Mouse (Mus musculus): ENCODE measurements around the gene Kcnh2. TPM values are rescaled to one million over a fixed set of nuclear protein-coding genes. Genes with fewer than 3 reads are reported as not detected.
A peak's percentile ranks its signal among the peaks of the same experiment; 100 is the strongest.
"Not testable (repeated sequence)": the region's sequence is repeated elsewhere in the genome, so short reads cannot be mapped to it uniquely, and the experiment has no call there.

Kcnh2 gene
- 3.0 and 3.1 TPM in 2 replicates for polyA plus RNA-seq (2015; fragmentation: Nextera tagmentation; extraction: Ambion mirVana)

DNA sequence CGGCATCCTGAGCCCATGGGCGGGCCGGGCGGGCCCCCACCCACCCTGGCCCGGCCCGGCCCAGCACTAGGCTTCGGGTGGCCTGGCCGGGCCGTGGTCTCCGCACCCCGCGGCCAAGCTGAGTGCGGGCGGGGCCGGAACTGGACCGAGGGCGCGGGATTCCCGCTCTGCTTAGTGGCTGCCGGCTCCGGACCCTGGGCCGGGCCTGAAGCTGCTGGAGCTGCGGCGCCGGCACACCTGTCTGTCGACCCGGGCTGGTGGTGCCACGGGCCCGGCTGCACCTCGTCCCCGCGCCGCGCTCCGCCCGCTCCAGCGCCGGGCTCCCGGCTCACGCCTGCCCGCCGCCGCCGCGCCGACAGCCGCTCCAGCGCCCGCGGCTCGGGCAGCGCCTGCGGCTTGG is at the start of gene Kcnh2:
Kcnh2 (minus strand) TSS at position 327 of the 400 bp plus-strand sequence.
- no peaks in the 10 kb centered on the region for H3K4me1 ChIP-seq (replicated peaks; ENCODE audit: control insufficient read depth, insufficient read depth, low read length)
- 0 out of 2 replicates have a peak, but pooled peaks have one; percentile 4 for ATAC-seq

DNA sequence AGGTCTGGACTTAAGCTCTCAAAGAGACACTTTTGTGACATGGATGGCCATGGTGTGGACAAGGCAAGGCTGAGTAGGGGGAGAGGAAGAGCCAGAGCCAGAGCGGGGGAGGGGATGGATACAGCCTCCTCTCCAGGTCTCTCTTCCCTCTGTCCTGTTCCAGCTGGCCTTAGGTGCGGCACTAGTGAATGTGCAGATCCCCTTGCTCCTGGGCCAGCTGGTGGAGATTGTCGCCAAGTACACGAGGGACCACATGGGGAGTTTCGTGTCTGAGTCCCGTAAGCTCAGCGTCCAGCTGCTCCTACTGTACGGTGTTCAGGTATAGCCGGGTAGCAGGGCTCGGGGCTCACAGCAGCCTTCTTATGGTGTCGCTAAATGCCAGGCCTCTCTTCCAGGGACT is 49.0 kb upstream of the Kcnh2 start:
- H3K27me3 ChIP-seq (replicated peaks; ENCODE audit: control insufficient read depth, insufficient read depth, low read length) = no peaks in the 10 kb centered on the region
- no peak overlapping the region for H3K9ac ChIP-seq (ENCODE audit: low read depth, low read length)
- H3K4me3 ChIP-seq (ENCODE audit: low read depth, low read length) = no peak overlapping the region
- no peak for ATAC-seq
- 94% methylated on average over 11 of the region's 11 CpGs for WGBS
- no peaks in the 10 kb centered on the region for H3K9me3 ChIP-seq (ENCODE audit: control insufficient read depth)
- H3K4me2 ChIP-seq (replicated peaks; ENCODE audit: low read depth) = no peak overlapping the region
- peaks cover 49% of the 10 kb centered on the region for H3K36me3 ChIP-seq (ENCODE audit: control insufficient read depth, insufficient read depth)
- no peak for TF ChIP-seq CTCF (IDR thresholded peaks at IDR 0.05; ENCODE audit: low read depth)
- no peaks in the 10 kb centered on the region for H3K4me1 ChIP-seq (replicated peaks; ENCODE audit: control insufficient read depth, insufficient read depth, low read length)
- H3K27ac ChIP-seq (ENCODE audit: low read depth, low read length) = no peak overlapping the region

More for the DNA sequence above, at the start of gene Kcnh2:
- WGBS = 2% methylated on average over 53 of the region's 53 CpGs
- peak within 1 kb of the TSS; percentile 73 for H3K27ac ChIP-seq (ENCODE audit: low read depth, low read length)
- H3K9ac ChIP-seq (ENCODE audit: low read depth, low read length) = peak within 1 kb of the TSS; percentile 50
- TF ChIP-seq CTCF (IDR thresholded peaks at IDR 0.05; ENCODE audit: low read depth) = no peak
- no peaks in the 10 kb centered on the region for H3K36me3 ChIP-seq (ENCODE audit: control insufficient read depth, insufficient read depth)
- peaks cover 44% of the 10 kb centered on the region for H3K27me3 ChIP-seq (replicated peaks; ENCODE audit: control insufficient read depth, insufficient read depth, low read length)
- peak within 1 kb of the TSS; percentile 91 for H3K4me2 ChIP-seq (replicated peaks; ENCODE audit: low read depth)
- H3K9me3 ChIP-seq (ENCODE audit: control insufficient read depth) = no peaks in the 10 kb centered on the region
- peak within 1 kb of the TSS; percentile 66 for H3K4me3 ChIP-seq (ENCODE audit: low read depth, low read length)

DNA sequence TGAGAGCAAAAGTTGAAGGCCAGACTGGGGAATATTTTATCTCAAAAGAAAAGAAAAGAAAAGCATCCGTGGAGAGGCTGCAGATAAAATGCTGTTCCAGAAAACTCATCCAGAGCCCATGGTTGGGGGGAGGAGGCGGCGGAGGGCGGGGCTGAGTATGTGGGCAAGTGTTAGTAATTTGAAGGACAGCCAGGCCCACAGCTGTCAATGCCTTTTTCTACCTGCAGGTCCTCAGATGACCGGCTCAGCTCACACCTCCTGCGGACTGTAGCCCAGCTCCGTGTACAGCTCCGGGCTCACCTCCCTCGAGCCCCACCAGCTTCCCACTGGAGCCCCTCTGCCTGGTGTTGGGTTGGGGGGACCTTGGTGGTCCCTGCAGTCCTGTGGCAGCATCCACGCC is 48.3 kb upstream of the Kcnh2 start:
- Histone ChIP-seq H3K4me1 (replicated peaks; ENCODE audit: control insufficient read depth, insufficient read depth, low read length) (no peaks in the 10 kb centered on the region), H3K9me3 (ENCODE audit: control insufficient read depth) (no peaks in the 10 kb centered on the region), H3K27me3 (replicated peaks; ENCODE audit: control insufficient read depth, insufficient read depth, low read length) (no peaks in the 10 kb centered on the region), H3K9ac (ENCODE audit: low read depth, low read length) (no peak overlapping the region), H3K36me3 (ENCODE audit: control insufficient read depth, insufficient read depth) (peaks cover 44% of the 10 kb centered on the region), H3K27ac (ENCODE audit: low read depth, low read length) (no peak overlapping the region), H3K4me3 (ENCODE audit: low read depth, low read length) (no peak overlapping the region), H3K4me2 (replicated peaks; ENCODE audit: low read depth) (no peak overlapping the region)
- WGBS = 91% methylated on average over 10 of the region's 10 CpGs
- no peak for TF ChIP-seq CTCF (IDR thresholded peaks at IDR 0.05; ENCODE audit: low read depth)
- ATAC-seq = no peak

DNA sequence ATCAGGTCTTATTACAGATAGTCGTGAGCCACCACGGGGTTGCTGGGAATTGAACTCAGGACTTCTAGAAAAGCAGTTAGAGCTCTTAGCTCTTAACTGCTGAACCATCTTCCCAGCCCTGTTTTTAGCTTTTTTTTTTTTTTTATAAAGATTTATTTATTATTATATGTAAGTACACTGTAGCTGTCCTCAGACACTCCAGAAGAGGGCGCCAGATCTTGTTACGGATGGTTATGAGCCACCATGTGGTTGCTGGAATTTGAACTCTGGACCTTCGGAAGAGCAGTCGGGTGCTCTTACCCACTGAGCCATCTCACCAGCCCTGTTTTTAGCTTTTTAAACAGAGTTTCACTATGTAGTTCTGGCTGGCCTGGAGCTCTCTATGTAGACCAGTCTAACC is 44.9 kb upstream of the Kcnh2 start:
- not testable (repeated sequence) for H3K4me1 ChIP-seq (replicated peaks; ENCODE audit: control insufficient read depth, insufficient read depth, low read length); H3K4me2 ChIP-seq (replicated peaks; ENCODE audit: low read depth); H3K9ac ChIP-seq (ENCODE audit: low read depth, low read length); ATAC-seq; H3K4me3 ChIP-seq (ENCODE audit: low read depth, low read length); H3K27me3 ChIP-seq (replicated peaks; ENCODE audit: control insufficient read depth, insufficient read depth, low read length); H3K9me3 ChIP-seq (ENCODE audit: control insufficient read depth); H3K27ac ChIP-seq (ENCODE audit: low read depth, low read length)
- 81% methylated on average over 6 of the region's 6 CpGs for WGBS
- peak; percentile 41 for TF ChIP-seq CTCF (IDR thresholded peaks at IDR 0.05; ENCODE audit: low read depth)
- H3K36me3 ChIP-seq (ENCODE audit: control insufficient read depth, insufficient read depth) = peaks cover 15% of the 10 kb centered on the region; the same call in 1 of the 2 replicates

DNA sequence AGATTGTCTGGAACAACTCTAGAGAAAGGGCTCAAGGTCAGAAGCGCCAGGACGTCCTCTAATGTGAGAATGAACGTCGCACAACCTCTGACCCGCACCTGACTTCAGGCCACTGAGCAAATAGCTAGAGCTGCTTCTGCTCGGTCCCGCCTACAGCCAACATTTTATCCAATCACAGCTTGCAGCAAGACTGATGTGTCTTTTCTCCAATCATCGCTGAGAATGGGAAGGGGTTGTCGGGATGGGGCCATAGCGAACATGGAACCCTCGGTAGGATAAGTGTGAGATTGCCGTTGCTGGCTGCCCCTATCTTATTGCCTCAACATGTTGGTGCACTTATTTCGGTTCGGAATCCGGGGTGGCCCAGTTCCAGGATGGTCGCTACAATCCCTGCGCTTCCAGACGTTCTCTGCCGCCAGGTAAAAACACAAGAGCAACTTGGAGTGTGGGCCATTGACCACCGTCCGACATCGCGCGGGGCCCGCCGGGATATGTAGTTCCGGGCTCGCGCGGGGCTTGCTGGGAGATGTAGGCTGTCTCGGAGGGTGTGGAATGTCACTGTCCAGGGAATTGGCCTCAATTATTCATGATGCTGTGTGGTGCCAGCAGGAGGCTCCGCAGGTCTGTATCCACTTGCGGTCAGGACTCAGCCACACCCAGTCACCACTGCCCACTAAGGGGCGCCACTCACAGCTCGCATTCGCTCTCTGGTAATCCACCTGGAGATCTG is 42.9 kb upstream of the Kcnh2 start:
- peak; percentile 89 for TF ChIP-seq CTCF (IDR thresholded peaks at IDR 0.05; ENCODE audit: low read depth)
- WGBS = under 1% methylated on average over 36 of the region's 36 CpGs
- H3K9ac ChIP-seq (ENCODE audit: low read depth, low read length) = peak overlapping the region; percentile 46
- H3K27ac ChIP-seq (ENCODE audit: low read depth, low read length) = peak overlapping the region; percentile 75
- ATAC-seq = peak; percentile 93
- no peaks in the 10 kb centered on the region for H3K27me3 ChIP-seq (replicated peaks; ENCODE audit: control insufficient read depth, insufficient read depth, low read length)
- H3K36me3 ChIP-seq (ENCODE audit: control insufficient read depth, insufficient read depth) = no peaks in the 10 kb centered on the region
- H3K9me3 ChIP-seq (ENCODE audit: control insufficient read depth) = no peaks in the 10 kb centered on the region
- peak overlapping the region; percentile 64 for H3K4me2 ChIP-seq (replicated peaks; ENCODE audit: low read depth)
- H3K4me3 ChIP-seq (ENCODE audit: low read depth, low read length) = peak overlapping the region; percentile 63
- 0 out of 2 replicates have a peak, but pooled peaks cover 2% of the 10 kb centered on the region for H3K4me1 ChIP-seq (replicated peaks; ENCODE audit: control insufficient read depth, insufficient read depth, low read length)

DNA sequence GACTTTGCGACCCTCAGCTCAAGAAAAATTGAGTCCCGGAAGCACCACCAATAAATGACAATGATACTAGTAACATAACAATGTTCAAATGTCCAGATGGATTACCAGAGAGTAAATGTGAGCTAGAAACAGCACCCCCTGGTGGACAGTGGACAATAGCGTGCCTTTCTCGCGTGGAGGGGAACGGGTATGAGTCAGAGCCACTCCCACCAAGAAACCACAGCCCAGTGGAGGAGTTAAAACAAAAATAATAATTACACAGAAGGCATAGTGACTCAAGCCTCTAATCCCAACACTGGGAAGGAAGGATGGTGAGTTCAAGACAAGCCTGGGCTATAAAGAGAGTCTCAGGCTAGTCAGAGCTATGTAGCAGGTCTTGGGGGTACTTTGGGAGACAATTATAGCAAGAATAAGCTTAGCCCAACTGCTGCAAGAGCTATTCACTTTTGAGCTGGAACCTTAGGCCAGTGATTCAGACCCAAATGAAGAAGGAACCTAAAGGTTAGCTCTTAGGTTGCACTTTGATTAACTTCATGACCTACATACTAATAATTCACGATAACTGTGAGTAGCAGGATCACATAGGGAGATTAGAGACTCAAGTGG is 42.1 kb upstream of the Kcnh2 start, which contains the start of gene Abcb8:
Abcb8 (plus strand) TSS at position 272 of the 606 bp plus-strand sequence.
- H3K9ac ChIP-seq (ENCODE audit: low read depth, low read length) = peak within 1 kb of the TSS; percentile 46
- no peak for ATAC-seq
- H3K4me1 ChIP-seq (replicated peaks; ENCODE audit: control insufficient read depth, insufficient read depth, low read length) = 0 out of 2 replicates have a peak, but pooled peaks cover 2% of the 10 kb centered on the region
- 0 out of 2 replicates have a peak, but pooled peaks cover under 1% of the 10 kb centered on the region for H3K27me3 ChIP-seq (replicated peaks; ENCODE audit: control insufficient read depth, insufficient read depth, low read length)
- TF ChIP-seq CTCF (IDR thresholded peaks at IDR 0.05; ENCODE audit: low read depth) = peak; percentile 92
- no peaks in the 10 kb centered on the region for H3K9me3 ChIP-seq (ENCODE audit: control insufficient read depth)
- peak within 1 kb of the TSS; percentile 64 for H3K4me2 ChIP-seq (replicated peaks; ENCODE audit: low read depth)
- peak within 1 kb of the TSS; percentile 75 for H3K27ac ChIP-seq (ENCODE audit: low read depth, low read length)
- H3K36me3 ChIP-seq (ENCODE audit: control insufficient read depth, insufficient read depth) = no peaks in the 10 kb centered on the region
- 17% methylated on average over 7 of the region's 7 CpGs for WGBS
- H3K4me3 ChIP-seq (ENCODE audit: low read depth, low read length) = peak within 1 kb of the TSS; percentile 63

Data from intestine, postnatal 0 days (tissue).